Mouse (Mus musculus): Measurements from ENCODE around the gene Cog7.

Cog7 gene

GRCm38 (mm10) chr7:121981307-121981871 lies at the start of gene Cog7:
Gene Cog7, minus strand, starts transcription at chr7:121981711.
- DNase-seq (ENCODE audit: low read depth, low spot score): peak; percentile 85

- DNase-seq (ENCODE audit: low read depth, low spot score): no peak
These were observed 40.6 kb upstream of the Cog7 start for GRCm38 (mm10) chr7:122022131-122022530.

GRCm38 (mm10) chr7:122020667-122021354 lies 39.3 kb upstream of the Cog7 start, which contains the start of gene Gga2:
Gene Gga2, minus strand, starts transcription at chr7:122021222.
- peak; percentile 58 for DNase-seq (ENCODE audit: low read depth, low spot score)

- no peak for DNase-seq (ENCODE audit: low read depth, low spot score)
These were observed 38.8 kb upstream of the Cog7 start for GRCm38 (mm10) chr7:122020273-122020666.

DNA sequence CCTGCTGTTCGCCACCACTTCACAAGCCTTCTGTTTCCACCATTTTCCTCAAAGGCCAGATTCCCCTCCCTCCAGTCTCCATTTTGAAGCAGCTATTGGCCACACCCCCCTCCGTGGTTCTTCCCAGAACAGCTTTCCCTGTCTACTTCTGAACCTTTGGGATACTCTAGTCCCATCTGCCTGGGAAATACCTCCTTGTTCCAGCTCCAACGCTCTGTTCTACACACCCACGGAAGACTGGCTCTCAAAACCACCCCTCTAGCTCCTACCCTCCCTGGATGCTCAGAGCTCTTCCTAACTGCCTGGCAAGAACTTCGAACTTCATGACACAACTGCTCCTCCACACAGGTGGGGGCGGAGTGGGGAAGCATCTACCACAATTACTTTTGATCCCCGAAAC lies 37.5 kb upstream of the Cog7 start:
- no peak for DNase-seq (ENCODE audit: low read depth, low spot score)

- DNase-seq (ENCODE audit: low read depth, low spot score): no peak
These were observed 36.7 kb upstream of the Cog7 start for GRCm38 (mm10) chr7:122018247-122018646.

DNA sequence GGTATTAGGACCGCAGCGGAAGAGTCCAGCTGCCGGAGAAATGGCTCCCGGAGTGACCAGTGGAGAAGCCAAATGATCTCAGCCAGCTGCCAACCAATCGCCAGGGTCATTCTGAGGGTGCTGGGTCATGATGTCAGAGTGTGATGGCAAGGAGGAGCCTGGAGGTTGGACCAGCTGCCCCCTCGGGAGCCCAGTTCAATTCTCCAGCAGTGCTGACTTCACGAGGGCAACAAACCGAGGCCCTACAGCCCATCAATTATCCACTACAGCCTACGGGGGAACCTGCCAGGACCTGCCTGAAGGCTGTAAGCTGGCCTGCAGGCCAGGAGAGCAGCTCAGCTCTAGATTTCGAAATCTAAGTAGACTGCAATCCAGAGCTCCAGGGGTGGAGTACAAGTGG lies 34.2 kb upstream of the Cog7 start:
- no peak for DNase-seq (ENCODE audit: low read depth, low spot score)

GRCm38 (mm10) chr7:122015105-122015504 lies 33.6 kb upstream of the Cog7 start:
- DNase-seq (ENCODE audit: low read depth, low spot score): no peak

DNA sequence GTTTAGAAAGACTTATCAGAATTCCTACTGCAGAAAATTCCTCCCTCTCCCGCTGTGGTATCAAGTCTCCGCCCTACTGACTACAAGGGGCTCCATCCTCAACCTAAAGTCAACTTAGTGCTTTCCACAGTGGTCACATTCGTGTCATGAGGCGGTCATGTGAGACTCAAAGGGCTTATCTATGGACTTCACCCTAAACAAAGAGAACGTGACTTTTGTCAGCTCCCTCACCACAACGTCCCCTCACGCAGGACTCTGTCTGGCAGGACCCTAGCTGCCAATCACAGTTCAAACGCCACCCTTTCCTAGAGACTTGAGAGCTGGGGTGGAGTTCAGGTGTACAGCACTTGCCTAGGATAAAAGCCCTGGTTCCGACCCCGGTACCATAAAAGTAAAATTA lies 31.4 kb upstream of the Cog7 start:
- DNase-seq (ENCODE audit: low read depth, low spot score): no peak

- no peak for DNase-seq (ENCODE audit: low read depth, low spot score)
These were observed 30.9 kb upstream of the Cog7 start for GRCm38 (mm10) chr7:122012370-122012769.

DNA sequence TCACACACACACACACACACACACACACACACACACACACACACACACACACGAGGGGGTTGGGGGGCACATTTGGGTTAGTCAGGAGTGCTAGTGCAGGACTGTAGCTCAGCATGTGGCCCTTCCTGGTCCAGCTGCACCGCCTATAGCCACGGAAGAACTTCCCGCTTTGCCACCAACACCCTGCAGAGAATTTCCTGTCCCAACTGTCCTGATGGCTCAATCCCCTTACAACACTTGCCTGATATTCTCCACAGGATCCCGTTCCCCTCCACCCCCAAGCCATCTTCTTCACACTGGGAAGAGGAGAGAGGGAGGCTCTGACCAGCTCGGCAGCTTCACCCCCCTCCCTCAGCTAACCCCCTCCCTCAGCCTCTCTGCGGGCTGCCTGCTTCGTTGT lies 18.9 kb upstream of the Cog7 start:
- no peak for DNase-seq (ENCODE audit: low read depth, low spot score)

DNA sequence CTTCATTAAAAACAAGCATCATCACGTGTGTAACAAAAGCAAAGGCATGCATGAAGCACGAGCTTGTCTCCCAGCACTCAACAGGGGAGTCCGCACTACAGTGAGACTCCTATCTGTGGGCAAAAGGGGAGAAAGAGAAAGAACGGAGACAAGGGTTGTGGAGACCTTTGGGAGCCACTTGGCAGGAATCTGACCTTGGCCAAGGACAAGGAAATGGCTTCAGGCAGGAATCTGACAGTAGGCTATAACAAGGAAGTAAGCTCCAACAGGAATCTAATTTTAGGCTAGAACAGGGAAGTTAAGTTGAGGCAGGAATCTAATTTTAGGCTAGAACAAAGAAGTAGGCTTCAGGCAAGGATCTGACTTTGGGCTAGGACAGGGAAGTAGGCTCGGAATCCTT lies 14.4 kb upstream of the Cog7 start:
- DNase-seq (ENCODE audit: low read depth, low spot score): no peak

- peak; percentile 16 for DNase-seq (ENCODE audit: low read depth, low spot score)
These were observed 6.5 kb downstream of the Cog7 start for GRCm38 (mm10) chr7:121975031-121975430.

DNA sequence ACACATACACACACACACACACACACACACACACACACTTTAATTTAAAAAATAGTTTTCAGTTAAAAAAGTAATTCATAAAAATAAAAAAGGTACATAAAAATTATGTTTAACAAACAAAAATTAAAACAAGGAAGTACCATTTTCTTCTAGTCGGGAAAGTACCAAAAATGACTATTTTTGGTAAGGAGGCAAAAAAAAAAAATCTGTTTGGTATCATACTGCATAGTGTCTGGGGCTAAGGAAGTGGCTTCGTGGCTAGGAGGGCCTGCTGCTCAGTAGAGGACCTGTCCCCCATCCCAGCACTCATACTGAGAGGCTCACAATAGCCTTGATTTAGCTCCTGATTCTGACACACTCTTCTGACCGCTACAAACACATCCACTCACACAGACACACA lies 9.8 kb downstream of the Cog7 start:
- no peak for DNase-seq (ENCODE audit: low read depth, low spot score)

DNA sequence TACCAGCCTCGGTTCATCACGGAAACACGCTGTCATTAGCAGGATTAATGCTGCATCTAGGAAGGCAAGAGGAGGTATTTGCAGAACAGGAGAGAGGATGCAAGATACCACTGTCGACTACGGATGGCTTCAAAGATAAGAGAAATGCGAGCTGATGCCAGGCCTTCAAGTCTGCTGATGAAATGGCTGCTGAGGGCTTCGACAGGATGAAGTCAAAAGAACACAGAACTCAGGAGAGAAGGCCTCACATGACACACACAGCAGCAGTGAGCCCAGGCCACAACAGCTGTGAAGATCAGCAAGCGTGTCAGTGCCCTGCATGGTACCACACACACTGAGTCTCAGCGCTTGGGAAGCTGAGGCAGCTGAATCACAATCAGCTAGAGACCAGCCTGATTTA lies 11.3 kb downstream of the Cog7 start:
- no peak for DNase-seq (ENCODE audit: low read depth, low spot score)

DNA sequence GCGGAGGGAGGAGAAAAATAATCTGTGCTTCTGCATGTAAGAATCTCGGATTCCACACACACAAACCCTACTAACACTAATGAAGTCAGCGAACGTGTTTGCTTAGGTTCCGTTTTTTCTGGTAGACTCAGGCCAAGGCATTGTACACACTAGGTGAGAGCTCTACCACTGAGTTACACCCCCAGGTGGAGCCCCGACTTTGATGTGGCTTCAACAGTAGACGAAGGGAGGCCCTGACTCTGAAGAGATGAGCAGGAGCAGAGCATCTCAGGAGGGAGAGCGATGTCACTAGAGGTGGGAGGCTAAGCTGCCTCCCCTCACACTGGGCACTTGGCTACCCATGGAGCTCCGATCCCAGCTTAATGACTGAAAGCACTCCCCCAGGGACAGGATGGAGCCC lies 12.7 kb downstream of the Cog7 start:
- no peak for DNase-seq (ENCODE audit: low read depth, low spot score)

DNA sequence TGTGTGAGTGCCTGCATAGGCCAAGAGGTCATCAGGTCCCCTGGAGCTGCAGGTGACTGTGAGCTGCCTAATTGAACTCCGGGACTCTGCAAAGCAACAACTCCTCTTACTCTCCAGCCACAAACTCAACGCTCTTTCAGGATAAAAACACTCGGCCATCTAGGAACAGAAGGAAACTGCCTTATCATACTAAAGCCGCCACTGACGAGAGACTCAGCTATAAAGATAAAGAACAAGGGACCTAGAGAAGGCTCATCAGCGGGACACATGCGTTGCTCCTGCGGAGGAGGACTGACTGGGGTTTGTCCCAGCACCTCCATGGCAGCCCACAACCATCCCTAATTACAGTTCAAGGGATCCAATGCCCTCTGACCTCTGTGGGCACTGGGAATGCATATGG lies 13.3 kb downstream of the Cog7 start:
- DNase-seq (ENCODE audit: low read depth, low spot score): no peak

- no peak for DNase-seq (ENCODE audit: low read depth, low spot score)
These were observed 15.3 kb downstream of the Cog7 start for GRCm38 (mm10) chr7:121966169-121966568.

DNA sequence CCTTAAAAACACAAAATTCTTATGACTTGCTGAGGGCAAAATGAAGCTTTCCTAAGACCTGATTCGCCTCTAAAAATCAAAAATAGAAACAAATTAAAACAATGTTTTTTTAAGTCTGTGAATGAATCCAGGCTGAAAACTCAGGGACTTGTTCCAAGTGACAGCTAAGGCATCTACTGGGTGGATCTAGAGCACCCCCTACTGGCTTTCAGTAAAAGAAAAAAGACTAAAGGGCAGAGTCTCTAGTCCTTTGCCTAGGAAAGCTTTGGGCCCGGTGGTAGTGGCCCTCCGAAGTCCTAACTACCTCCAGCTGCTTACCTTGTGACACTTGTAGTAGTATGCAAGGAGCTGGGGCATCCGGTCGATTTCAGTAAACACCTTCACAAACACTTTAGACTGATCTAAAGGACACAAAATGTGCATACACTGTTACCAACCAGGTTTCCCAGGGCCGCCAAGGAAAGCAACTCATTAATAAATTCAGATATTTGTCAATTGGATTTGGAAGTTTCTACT lies 17.6 kb downstream of the Cog7 start:
- peak; percentile 38 for DNase-seq (ENCODE audit: low read depth, low spot score)

- DNase-seq (ENCODE audit: low read depth, low spot score): no peak
These were observed 18.9 kb downstream of the Cog7 start for GRCm38 (mm10) chr7:121962571-121962959.

- no peak for DNase-seq (ENCODE audit: low read depth, low spot score)
These were observed 19.5 kb downstream of the Cog7 start for GRCm38 (mm10) chr7:121961913-121962570.

DNA sequence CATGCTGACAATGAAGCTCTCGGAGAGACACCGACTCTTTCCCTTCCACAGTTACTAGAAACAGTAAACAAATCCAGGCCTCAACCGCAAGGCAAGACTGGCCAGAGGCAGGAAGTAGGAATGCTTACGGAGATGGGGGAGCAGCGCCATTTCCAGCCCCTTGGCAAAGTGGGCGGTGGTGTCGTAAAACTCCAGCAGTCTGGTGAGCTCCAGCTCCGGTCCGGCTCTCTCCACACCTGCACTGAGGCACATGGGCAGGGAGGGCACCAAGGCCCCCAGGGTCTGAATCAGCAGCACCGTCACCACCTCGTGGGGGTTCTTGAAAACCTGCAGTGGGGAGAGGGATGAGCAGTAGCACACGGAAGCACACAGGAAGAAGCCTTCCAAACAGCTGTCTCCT lies 25.7 kb downstream of the Cog7 start:
- no peak for DNase-seq (ENCODE audit: low read depth, low spot score)
